Mouse (Mus musculus): ENCODE results near the gene Cxcr5. TPM values are rescaled to one million over a fixed set of nuclear protein-coding genes. Genes with fewer than 3 reads are reported as not detected.

The Cxcr5 gene
- total RNA-seq, 2 experiments from 2014 or later, result not detected

GRCm38 (mm10) chr9:44544986-44545385 lies 16.7 kb downstream of the Cxcr5 start:
- DNase-seq, result no peak
- intact Hi-C loops (cut with DNase I; ENCODE audit: low total_unique reads), result no loop called here

- intact Hi-C loops (cut with DNase I; ENCODE audit: low total_unique reads), result no loop called here
- no peak for DNase-seq
Measured at GRCm38 (mm10) chr9:44542364-44542763, 19.3 kb downstream of the Cxcr5 start.

GRCm38 (mm10) chr9:44540676-44541075 lies 21.0 kb downstream of the Cxcr5 start:
- intact Hi-C loops (cut with DNase I; ENCODE audit: low total_unique reads), result no loop called here
- no peak for DNase-seq

GRCm38 (mm10) chr9:44539816-44540421 lies 21.8 kb downstream of the Cxcr5 start:
- no peak for DNase-seq
- intact Hi-C loops (cut with DNase I; ENCODE audit: low total_unique reads), result no loop called here

- no peak for DNase-seq
- intact Hi-C loops (cut with DNase I; ENCODE audit: low total_unique reads), result no loop called here
Measured at GRCm38 (mm10) chr9:44537625-44538301, 23.9 kb downstream of the Cxcr5 start.

GRCm38 (mm10) chr9:44532991-44533580 lies 28.6 kb downstream of the Cxcr5 start:
- DNase-seq, result no peak
- intact Hi-C loops (cut with DNase I; ENCODE audit: low total_unique reads), result no loop called here

GRCm38 (mm10) chr9:44528340-44528739 lies 33.3 kb downstream of the Cxcr5 start:
- DNase-seq, result no peak
- intact Hi-C loops (cut with DNase I; ENCODE audit: low total_unique reads), result loop anchor here (5.0 kb wide), 1 partner anchor 54 kb away; no protein-coding TSS in a partner anchor

- intact Hi-C loops (cut with DNase I; ENCODE audit: low total_unique reads), result loop anchor here (5.0 kb wide), 1 partner anchor 56 kb away; no protein-coding TSS in a partner anchor
- no peak for DNase-seq
Measured at GRCm38 (mm10) chr9:44526337-44527112, 35.2 kb downstream of the Cxcr5 start.

GRCm38 (mm10) chr9:44525589-44525988 lies 36.1 kb downstream of the Cxcr5 start:
- intact Hi-C loops (cut with DNase I; ENCODE audit: low total_unique reads), result loop anchor here (5.0 kb wide), 1 partner anchor 57 kb away; no protein-coding TSS in a partner anchor

GRCm38 (mm10) chr9:44525001-44525400 lies 36.7 kb downstream of the Cxcr5 start:
- DNase-seq, result no peak
- intact Hi-C loops (cut with DNase I; ENCODE audit: low total_unique reads), result loop anchor here (5.0 kb wide), 1 partner anchor 57 kb away; no protein-coding TSS in a partner anchor

More at GRCm38 (mm10) chr9:44525589-44525988, 36.1 kb downstream of the Cxcr5 start:
- no peak for DNase-seq

GRCm38 (mm10) chr9:44524235-44524826 lies 37.3 kb downstream of the Cxcr5 start:
- intact Hi-C loops (cut with DNase I; ENCODE audit: low total_unique reads), result no loop called here
- no peak for DNase-seq

- DNase-seq, result no peak
- intact Hi-C loops (cut with DNase I; ENCODE audit: low total_unique reads), result no loop called here
Measured at GRCm38 (mm10) chr9:44523686-44524085, 38.0 kb downstream of the Cxcr5 start.

- intact Hi-C loops (cut with DNase I; ENCODE audit: low total_unique reads), result no loop called here
- DNase-seq, result no peak
Measured at GRCm38 (mm10) chr9:44521927-44522326, 39.8 kb downstream of the Cxcr5 start.

- peak; percentile 25 for DNase-seq
- intact Hi-C loops (cut with DNase I; ENCODE audit: low total_unique reads), result no loop called here
Measured at GRCm38 (mm10) chr9:44518068-44518467, 43.6 kb downstream of the Cxcr5 start.

GRCm38 (mm10) chr9:44517368-44517767 lies 44.3 kb downstream of the Cxcr5 start:
- no peak for DNase-seq
- intact Hi-C loops (cut with DNase I; ENCODE audit: low total_unique reads), result no loop called here

- DNase-seq, result no peak
- intact Hi-C loops (cut with DNase I; ENCODE audit: low total_unique reads), result no loop called here
Measured at GRCm38 (mm10) chr9:44515891-44516290, 45.8 kb downstream of the Cxcr5 start.

- peak; percentile 33 for DNase-seq
- intact Hi-C loops (cut with DNase I; ENCODE audit: low total_unique reads), result no loop called here
Measured at GRCm38 (mm10) chr9:44515131-44515751, 46.4 kb downstream of the Cxcr5 start.

GRCm38 (mm10) chr9:44514147-44514546 lies 47.5 kb downstream of the Cxcr5 start:
- intact Hi-C loops (cut with DNase I; ENCODE audit: low total_unique reads), result no loop called here

GRCm38 (mm10) chr9:44513610-44514009 lies 48.1 kb downstream of the Cxcr5 start:
- no peak for DNase-seq
- intact Hi-C loops (cut with DNase I; ENCODE audit: low total_unique reads), result no loop called here

More at GRCm38 (mm10) chr9:44514147-44514546, 47.5 kb downstream of the Cxcr5 start:
- no peak for DNase-seq

All from gastrocnemius, postnatal 14 days (tissue).